Mouse (Mus musculus): Measurements from ENCODE around the gene Aldh3a1. TPM values are rescaled to one million over a fixed set of nuclear protein-coding genes. Genes with fewer than 3 reads are reported as not detected.

Aldh3a1 gene
- polyA plus RNA-seq, 1 experiment from 2014 or later = 2.1 TPM

- Histone ChIP-seq H3K4me1 (no peaks in the 10 kb centered on the region), H3K9me3 (no peaks in the 10 kb centered on the region), H3K27ac (no peak overlapping the region), H3K4me3 (no peak overlapping the region), H3K9ac (no peak overlapping the region), H3K27me3 (no peaks in the 10 kb centered on the region), H3K36me3 (peaks cover 78% of the 10 kb centered on the region), H3K4me2 (no peak overlapping the region)
- no peak for ATAC-seq (ENCODE audit: insufficient number of reproducible peaks, insufficient read depth, low FRiP score, low TSS enrichment, low read depth)
- WGBS = 92% methylated on average over 12 of the region's 12 CpGs
Measured at GRCm38 (mm10) chr11:61252807-61253206, 45.5 kb downstream of the Aldh3a1 start.

- peaks cover 81% of the 10 kb centered on the region for H3K36me3 ChIP-seq
- 90% methylated on average over 6 of the region's 6 CpGs for WGBS
Measured at GRCm38 (mm10) chr11:61259106-61259505, 51.8 kb downstream of the Aldh3a1 start.

GRCm38 (mm10) chr11:61262516-61262915 lies 55.2 kb downstream of the Aldh3a1 start:
- WGBS = 90% methylated on average over 14 of the region's 14 CpGs
- no peak overlapping the region for H3K9ac ChIP-seq
- no peaks in the 10 kb centered on the region for H3K4me1 ChIP-seq
- no peak for ATAC-seq (ENCODE audit: insufficient number of reproducible peaks, insufficient read depth, low FRiP score, low TSS enrichment, low read depth)
- H3K27ac ChIP-seq = no peak overlapping the region
- H3K36me3 ChIP-seq = peaks cover 64% of the 10 kb centered on the region
- H3K4me3 ChIP-seq = no peak overlapping the region
- H3K27me3 ChIP-seq = no peaks in the 10 kb centered on the region
- H3K4me2 ChIP-seq = no peak overlapping the region
- no peaks in the 10 kb centered on the region for H3K9me3 ChIP-seq

More at GRCm38 (mm10) chr11:61259106-61259505, 51.8 kb downstream of the Aldh3a1 start:
- Histone ChIP-seq H3K27ac (no peak overlapping the region), H3K4me1 (no peaks in the 10 kb centered on the region), H3K4me2 (no peak overlapping the region), H3K27me3 (no peaks in the 10 kb centered on the region), H3K9me3 (no peaks in the 10 kb centered on the region), H3K4me3 (no peak overlapping the region), H3K9ac (no peak overlapping the region)
- no peak for ATAC-seq (ENCODE audit: insufficient number of reproducible peaks, insufficient read depth, low FRiP score, low TSS enrichment, low read depth)

- ATAC-seq (ENCODE audit: insufficient number of reproducible peaks, insufficient read depth, low FRiP score, low TSS enrichment, low read depth) = no peak
- Histone ChIP-seq H3K4me3 (no peak overlapping the region), H3K4me2 (no peak overlapping the region), H3K4me1 (no peaks in the 10 kb centered on the region), H3K9me3 (no peaks in the 10 kb centered on the region), H3K27me3 (no peaks in the 10 kb centered on the region), H3K36me3 (peaks cover 52% of the 10 kb centered on the region), H3K27ac (no peak overlapping the region), H3K9ac (no peak overlapping the region)
- 93% methylated on average over 1 of the region's 1 CpGs for WGBS
Measured at GRCm38 (mm10) chr11:61263841-61264240, 56.5 kb downstream of the Aldh3a1 start.

GRCm38 (mm10) chr11:61266551-61267533 lies 59.5 kb downstream of the Aldh3a1 start, which contains the start of gene Aldh3a2:
Aldh3a2 (minus strand) TSS chr11:61267464.
- Histone ChIP-seq H3K36me3 (peaks cover 28% of the 10 kb centered on the region), H3K27me3 (no peaks in the 10 kb centered on the region), H3K4me3 (peak within 1 kb of the TSS; percentile 80), H3K4me2 (peak within 1 kb of the TSS; percentile 72), H3K9me3 (no peaks in the 10 kb centered on the region), H3K4me1 (no peaks in the 10 kb centered on the region), H3K9ac (peak within 1 kb of the TSS; percentile 90), H3K27ac (peak within 1 kb of the TSS; percentile 98)
- peak; percentile 99 for ATAC-seq (ENCODE audit: insufficient number of reproducible peaks, insufficient read depth, low FRiP score, low TSS enrichment, low read depth)
- under 1% methylated on average over 57 of the region's 58 CpGs for WGBS

Other genes starting within 250 kb of the Aldh3a1 start
- 0.20 and 0.21 TPM in 2 replicates for gene Kcnj12, start 185.0 kb upstream of the Aldh3a1 start, polyA plus RNA-seq (2015; fragmentation: Nextera tagmentation; extraction: Ambion mirVana)
- gene Tnfrsf13b, start 80.8 kb upstream of the Aldh3a1 start, polyA plus RNA-seq (2015; fragmentation: Nextera tagmentation; extraction: Ambion mirVana) = 2.0 and 2.1 TPM in 2 replicates
- gene Usp22, start 32.5 kb upstream of the Aldh3a1 start, polyA plus RNA-seq (2015; fragmentation: Nextera tagmentation; extraction: Ambion mirVana) = 146 and 156 TPM in 2 replicates
- 24.7 and 25.9 TPM in 2 replicates for gene Aldh3a2, start 59.9 kb downstream of the Aldh3a1 start, polyA plus RNA-seq (2015; fragmentation: Nextera tagmentation; extraction: Ambion mirVana)
- gene Slc47a2, start 135.3 kb downstream of the Aldh3a1 start, polyA plus RNA-seq (2015; fragmentation: Nextera tagmentation; extraction: Ambion mirVana) = not detected in 2 replicates
- gene Slc47a1, start 170.8 kb downstream of the Aldh3a1 start, polyA plus RNA-seq (2015; fragmentation: Nextera tagmentation; extraction: Ambion mirVana) = 0.72 and 0.85 TPM in 2 replicates
- gene Rnf112, start 246.6 kb downstream of the Aldh3a1 start, polyA plus RNA-seq (2015; fragmentation: Nextera tagmentation; extraction: Ambion mirVana) = 0.76 and 1.3 TPM in 2 replicates

Data from embryonic facial prominence, embryonic 13.5 days (tissue).